Mouse (Mus musculus) testis, adult 2 months (tissue): ENCODE measurements around the gene Lancl1. TPM values are rescaled to one million over a fixed set of nuclear protein-coding genes. Genes with fewer than 3 reads are reported as not detected.

Experiments used
- H3K27ac ChIP-seq: fragments of 200-500 bp; 2 replicates; pipeline ENCODE4 v1.5.1; 2012; ENCODE audit warnings: low read depth, low read length; ENCODE audit not compliant: control insufficient read depth, insufficient read depth
- H3K27me3 ChIP-seq: fragments of 200-500 bp; 2 replicates; pipeline ENCODE4 v1.6.1; 2012; ENCODE audit warnings: mild to moderate bottlenecking, low read length, moderate library complexity; ENCODE audit not compliant: control insufficient read depth, insufficient read depth
- H3K36me3 ChIP-seq: fragments of 200-500 bp; 2 replicates; pipeline ENCODE4 v1.6.1; 2012; ENCODE audit warnings: mild to moderate bottlenecking, low read length; ENCODE audit not compliant: control insufficient read depth, insufficient read depth
- H3K4me1 ChIP-seq: fragments of 200-500 bp; 2 replicates; pipeline ENCODE4 v1.6.1; 2012; ENCODE audit warnings: low read length; ENCODE audit not compliant: control insufficient read depth, insufficient read depth
- H3K4me3 ChIP-seq: fragments of 200-500 bp; 2 replicates; pipeline ENCODE4 v1.5.1; 2012; ENCODE audit warnings: low read depth, mild to moderate bottlenecking, low read length, moderate library complexity, mixed read lengths; ENCODE audit not compliant: control insufficient read depth
- CTCF ChIP-seq: fragments of 200-500 bp; IDR thresholded peaks from 2 replicates; pipeline ENCODE4 v1.5.1; 2012; ENCODE audit warnings: low read depth, mild to moderate bottlenecking, inconsistent platforms, low read length, moderate library complexity; ENCODE audit not compliant: control insufficient read depth, insufficient read depth, insufficient replicate concordance
- POLR2A ChIP-seq: fragments of 200-500 bp; IDR thresholded peaks from 2 replicates; pipeline ENCODE4 v1.6.1; 2012; ENCODE audit warnings: low read depth, mild to moderate bottlenecking, inconsistent platforms, low read length, moderate library complexity; ENCODE audit not compliant: control insufficient read depth
- polyA plus RNA-seq: library from polyadenylated mRNA; depleted of rRNA; stranded (reverse); fragments of >200 nt; gene quantifications from 2 replicates; pipeline ENCODE4 v1.2.3, GENCODE M21; 2012; rRNA removed

The Lancl1 gene
- 787 and 799 TPM in 2 replicates for polyA plus RNA-seq

- TF ChIP-seq CTCF (no peak), POLR2A (peak; percentile 79)
- H3K36me3 ChIP-seq = peaks cover 3% of the 10 kb centered on the region
- H3K27me3 ChIP-seq = no peaks in the 10 kb centered on the region
- peaks cover 3% of the 10 kb centered on the region for H3K4me1 ChIP-seq
- H3K4me3 ChIP-seq = peak within 1 kb of the TSS; percentile 90
- H3K27ac ChIP-seq = peak within 1 kb of the TSS; percentile 60
Observed at GRCm38 (mm10) chr1:67038246-67038987, at the start of gene Lancl1. TSS of gene Lancl1 (minus strand) at chr1:67038872.

GRCm38 (mm10) chr1:67079146-67079545 is 40.5 kb upstream of the Lancl1 start:
- Histone ChIP-seq H3K27ac (no peak overlapping the region), H3K4me1 (no peaks in the 10 kb centered on the region), H3K27me3 (no peaks in the 10 kb centered on the region), H3K4me3 (no peak overlapping the region), H3K36me3 (no peaks in the 10 kb centered on the region)
- TF ChIP-seq CTCF (no peak), POLR2A (no peak)

GRCm38 (mm10) chr1:67078666-67079065 is 40.0 kb upstream of the Lancl1 start:
- Histone ChIP-seq H3K36me3 (no peaks in the 10 kb centered on the region), H3K27me3 (no peaks in the 10 kb centered on the region), H3K27ac (no peak overlapping the region), H3K4me1 (no peaks in the 10 kb centered on the region), H3K4me3 (no peak overlapping the region)
- TF ChIP-seq CTCF (no peak), POLR2A (no peak)

DNA sequence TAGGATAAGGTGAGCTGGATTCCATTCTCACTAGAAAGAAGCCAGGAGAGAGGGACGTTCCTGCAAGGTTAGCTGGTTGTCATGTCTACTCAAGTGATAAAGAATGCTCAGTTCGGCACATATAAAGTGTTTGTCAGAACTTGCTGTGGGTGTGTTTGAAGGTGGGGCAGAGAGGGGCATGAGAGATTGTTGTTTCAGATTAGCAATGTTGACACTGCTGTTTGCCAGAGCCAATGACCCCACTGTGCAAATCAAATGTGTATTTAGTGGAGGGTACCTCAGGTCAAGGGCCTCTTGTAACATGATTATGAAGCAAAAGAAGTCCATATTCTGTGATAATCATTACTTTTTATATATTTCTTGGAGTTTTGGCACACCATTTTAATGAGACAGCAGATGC is 39.1 kb upstream of the Lancl1 start:
- H3K4me3 ChIP-seq = no peak overlapping the region
- H3K27me3 ChIP-seq = no peaks in the 10 kb centered on the region
- TF ChIP-seq POLR2A (no peak), CTCF (no peak)
- H3K27ac ChIP-seq = no peak overlapping the region
- no peaks in the 10 kb centered on the region for H3K4me1 ChIP-seq
- no peaks in the 10 kb centered on the region for H3K36me3 ChIP-seq

DNA sequence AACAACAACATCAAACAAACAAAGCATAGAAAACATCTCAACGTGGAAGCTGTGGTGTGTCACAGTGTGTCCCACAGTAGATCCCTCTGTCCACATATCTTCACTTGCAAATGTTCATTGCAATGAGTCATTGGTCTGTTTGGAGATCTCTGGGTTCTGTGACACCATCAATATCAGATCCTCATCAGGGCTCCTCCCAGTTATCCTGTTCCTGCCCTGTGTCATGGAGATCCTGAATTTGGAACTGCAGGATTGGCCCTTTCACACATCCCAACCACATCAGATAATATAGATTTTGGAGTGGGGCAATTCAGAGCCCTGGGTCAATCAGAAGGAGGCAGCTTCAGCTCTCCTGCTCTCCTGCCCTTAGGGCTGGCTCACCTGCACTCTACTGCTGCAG is 28.9 kb upstream of the Lancl1 start:
- Histone ChIP-seq H3K27ac (no peak overlapping the region), H3K4me3 (no peak overlapping the region), H3K27me3 (no peaks in the 10 kb centered on the region), H3K4me1 (no peaks in the 10 kb centered on the region), H3K36me3 (no peaks in the 10 kb centered on the region)
- TF ChIP-seq CTCF = no peak
- no peak for TF ChIP-seq POLR2A

GRCm38 (mm10) chr1:67065347-67066270 is 26.9 kb upstream of the Lancl1 start:
- Histone ChIP-seq H3K4me3 (no peak overlapping the region), H3K36me3 (no peaks in the 10 kb centered on the region), H3K27ac (no peak overlapping the region), H3K27me3 (no peaks in the 10 kb centered on the region), H3K4me1 (no peaks in the 10 kb centered on the region)
- no peak for TF ChIP-seq POLR2A
- no peak for TF ChIP-seq CTCF

GRCm38 (mm10) chr1:67061456-67062085 is 22.9 kb upstream of the Lancl1 start:
- H3K4me1 ChIP-seq = no peaks in the 10 kb centered on the region
- TF ChIP-seq CTCF (peak; percentile 59; the same call in 1 of the 2 replicates), POLR2A (no peak)
- H3K27me3 ChIP-seq = no peaks in the 10 kb centered on the region
- H3K4me3 ChIP-seq = no peak overlapping the region
- no peak overlapping the region for H3K27ac ChIP-seq
- no peaks in the 10 kb centered on the region for H3K36me3 ChIP-seq
